In genomic region chr1:63820614-63821270, GRCm38 (mm10) we compare ENCODE assay signal across 14 mouse cellular contexts. TPM values are rescaled to one million over a fixed set of nuclear protein-coding genes. Genes with fewer than 3 reads are reported as not detected.
DNase-seq lines count a peak whose midpoint lies in the region; ATAC-seq lines count a peak whose summit lies in the region.
"Had no signal": no experiment of that assay in that cellular context is flagged by ENCODE, and none has a peak within 500 bp of the region (broad histone marks: within the 10 kb centered on the region; RNA-seq: fewer than 3 reads in every experiment).

No protein-coding gene starts in this region.

- 44% methylated on average over 4 of the region's 4 CpGs for WGBS in neural tube, embryonic 13.5 days
- WGBS in forebrain, embryonic 16.5 days, result 33% methylated on average over 4 of the region's 4 CpGs
- 67% methylated on average over 4 of the region's 4 CpGs for WGBS in limb, embryonic 12.5 days

- ATAC-seq in neural tube, embryonic 13.5 days (ENCODE audit: low read depth), result no peak
- peak; percentile 34; the same call in 1 of the 2 replicates for ATAC-seq in forebrain, embryonic 16.5 days
- no peak for ATAC-seq in limb, embryonic 12.5 days (ENCODE audit: insufficient number of reproducible peaks, insufficient read depth, low FRiP score, low TSS enrichment, low read depth)
- ATAC-seq: activated CD4-positive, CD25-positive, alpha-beta regulatory T cell, adult 4 months had no signal

- H3K9ac ChIP-seq in neural tube, embryonic 13.5 days, result no peak overlapping the region
- no peak overlapping the region for H3K9ac ChIP-seq in forebrain, embryonic 16.5 days (replicated peaks; ENCODE audit: low read depth, low read length)
- no peak overlapping the region for H3K9ac ChIP-seq in limb, embryonic 12.5 days (replicated peaks)
- H3K9ac ChIP-seq: liver, embryonic 13.5 days; stomach, embryonic 15.5 days had no signal

- no peaks in the 10 kb centered on the region for H3K27me3 ChIP-seq in neural tube, embryonic 13.5 days
- no peaks in the 10 kb centered on the region for H3K27me3 ChIP-seq in forebrain, embryonic 16.5 days (replicated peaks; ENCODE audit: control insufficient read depth, insufficient read depth, low read length)
- H3K27me3 ChIP-seq in limb, embryonic 12.5 days, result no peaks in the 10 kb centered on the region; the same call in 1 of the 2 replicates
- H3K27me3 ChIP-seq: liver, embryonic 13.5 days; stomach, embryonic 15.5 days had no signal

- no peak for DNase-seq in neural tube, embryonic 10.5 days (ENCODE audit: extremely low spot score, low spot score)
- no peak for DNase-seq in urinary bladder, adult 18-20 months (ENCODE audit: low spot score in 2 of 2)
- no peak for DNase-seq in right cerebral cortex, postnatal 25 days
- DNase-seq in adrenal gland, postnatal 36 days, result no peak
- DNase-seq in embryo, embryonic 9.5 days (ENCODE audit: extremely low spot score), result no peak
- DNase-seq: cerebellum, adult 18-20 months; kidney, postnatal 25 days; liver, embryonic 13.5 days had no signal

- peaks cover 22% of the 10 kb centered on the region for H3K4me1 ChIP-seq in neural tube, embryonic 13.5 days (replicated peaks)
- peaks cover 16% of the 10 kb centered on the region for H3K4me1 ChIP-seq in forebrain, embryonic 16.5 days (replicated peaks; ENCODE audit: control insufficient read depth, insufficient read depth, low read length)
- peaks cover 14% of the 10 kb centered on the region for H3K4me1 ChIP-seq in limb, embryonic 12.5 days (replicated peaks)
- H3K4me1 ChIP-seq: liver, embryonic 13.5 days; stomach, embryonic 15.5 days had no signal

- peak overlapping the region; percentile 43; the same call in 1 of the 2 replicates for H3K27ac ChIP-seq in neural tube, embryonic 13.5 days (replicated peaks)
- H3K27ac ChIP-seq in forebrain, embryonic 16.5 days (ENCODE audit: low read length), result peak overlapping the region; percentile 81
- H3K27ac ChIP-seq in limb, embryonic 12.5 days, result peak overlapping the region; percentile 51
- H3K27ac ChIP-seq: liver, embryonic 13.5 days; stomach, embryonic 15.5 days had no signal

- no peaks in the 10 kb centered on the region for H3K9me3 ChIP-seq in neural tube, embryonic 13.5 days
- H3K9me3 ChIP-seq in forebrain, embryonic 16.5 days (ENCODE audit: control insufficient read depth, low read length), result no peaks in the 10 kb centered on the region
- H3K9me3 ChIP-seq in limb, embryonic 12.5 days, result no peaks in the 10 kb centered on the region
- H3K9me3 ChIP-seq: liver, embryonic 13.5 days; stomach, embryonic 15.5 days had no signal

- H3K4me2 ChIP-seq in neural tube, embryonic 13.5 days, result no peak overlapping the region
- no peak overlapping the region for H3K4me2 ChIP-seq in forebrain, embryonic 16.5 days (ENCODE audit: low read length)
- H3K4me2 ChIP-seq in limb, embryonic 12.5 days, result no peak overlapping the region
- H3K4me2 ChIP-seq: liver, embryonic 13.5 days; stomach, embryonic 15.5 days had no signal

- no peaks in the 10 kb centered on the region for H3K36me3 ChIP-seq in neural tube, embryonic 13.5 days
- no peaks in the 10 kb centered on the region for H3K36me3 ChIP-seq in forebrain, embryonic 16.5 days (ENCODE audit: control insufficient read depth, insufficient read depth)
- no peaks in the 10 kb centered on the region for H3K36me3 ChIP-seq in limb, embryonic 12.5 days
- H3K36me3 ChIP-seq: liver, embryonic 13.5 days; stomach, embryonic 15.5 days had no signal

- no peak overlapping the region for H3K4me3 ChIP-seq in neural tube, embryonic 13.5 days
- H3K4me3 ChIP-seq in forebrain, embryonic 16.5 days (replicated peaks; ENCODE audit: low read length), result no peak overlapping the region
- H3K4me3 ChIP-seq in limb, embryonic 12.5 days (replicated peaks), result no peak overlapping the region
- H3K4me3 ChIP-seq: liver, embryonic 13.5 days; stomach, embryonic 15.5 days had no signal

RNA-seq across cellular contexts. Expression of gene 4933402D24Rik, which starts 51.7 kb away (rescaled TPM):
- 0.14 TPM in 1 of 2 replicates, not detected in the other for polyA plus RNA-seq in neural tube, embryonic 13.5 days (2015; fragmentation: Nextera tagmentation; extraction: Ambion mirVana)
- 0.22 and 0.38 TPM in 2 replicates for polyA plus RNA-seq in forebrain, embryonic 16.5 days (2015; fragmentation: Nextera tagmentation; extraction: Ambion mirVana)
- 0.23 and 0.44 TPM in 2 replicates for polyA plus RNA-seq in limb, embryonic 12.5 days (2016; fragmentation: Nextera tagmentation; extraction: Ambion mirVana)
- not detected for total RNA-seq in adrenal gland, postnatal 36 days (2021)
- polyA plus RNA-seq: liver, embryonic 13.5 days; small intestine, adult 2 months had no signal
